Mouse (Mus musculus): ENCODE measurements around the gene Gm11567.

DNA sequence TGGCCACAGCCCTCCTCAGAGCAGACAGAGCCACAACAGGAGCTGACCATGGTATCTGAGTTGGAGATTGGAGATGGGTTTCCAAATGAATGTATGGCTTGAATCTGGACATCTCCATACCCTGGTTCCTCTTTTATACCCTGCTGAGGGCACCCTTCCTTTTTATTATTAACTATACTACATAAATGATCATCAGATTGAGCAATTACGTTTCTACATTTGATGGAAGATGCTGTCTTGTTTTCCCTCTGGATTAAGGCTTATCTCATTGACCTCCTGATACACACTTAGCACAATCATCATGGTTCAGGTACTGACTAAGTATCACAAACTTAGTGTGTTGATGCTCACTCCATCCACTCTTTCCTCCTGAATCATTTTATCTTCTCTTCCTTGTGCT is 41.0 kb upstream of the Gm11567 start, which contains the start of gene 2300003K06Rik:
- no peak for TF ChIP-seq CTCF (IDR thresholded peaks at IDR 0.05 in 2 of 3, conservative IDR thresholded peaks at IDR 0.05 in 1 of 3; ENCODE audit: control insufficient read depth in 1 of 3, insufficient read depth in 1 of 3, low read depth in 2 of 3, low read length in 3 of 3, poor library complexity in 1 of 3, severe bottlenecking in 1 of 3)
- no peak for TF ChIP-seq EP300 (IDR thresholded peaks at IDR 0.05; ENCODE audit: low read depth in 1 of 2, low read length in 2 of 2)
- no peak for TF ChIP-seq POLR2A (IDR thresholded peaks at IDR 0.05; ENCODE audit: control insufficient read depth in 1 of 2, insufficient read depth in 1 of 2, low read depth in 1 of 2, low read length in 2 of 2, poor library complexity in 1 of 2)
- TF ChIP-seq NELFE (IDR thresholded peaks at IDR 0.05; ENCODE audit: low read depth, low read length), result no peak
- TF ChIP-seq NRF1 (IDR thresholded peaks at IDR 0.05; ENCODE audit: insufficient read depth, low read depth, low read length, poor library complexity, severe bottlenecking), result no peak
- TF ChIP-seq TBP (IDR thresholded peaks at IDR 0.05; ENCODE audit: low read depth, low read length), result no peak
- TF ChIP-seq MAX (IDR thresholded peaks at IDR 0.05; ENCODE audit: low read length), result no peak
- no peak for TF ChIP-seq MAFK (IDR thresholded peaks at IDR 0.05; ENCODE audit: borderline replicate concordance, low read depth, low read length)
- no peak for TF ChIP-seq USF1 (IDR thresholded peaks at IDR 0.05; ENCODE audit: low read depth, low read length)

Measured in MEL (cell line).